Mouse (Mus musculus) naive thymus-derived CD4-positive, alpha-beta T cell, adult 2 months (primary cell): ENCODE results near the gene Vax1.

Source experiments
- DNase-seq: peaks from one replicate; pipeline ENCODE4 v3.0.0-alpha.2; 2011; ENCODE audit warnings: low read depth

Vax1 gene

GRCm38 (mm10) chr19:59169143-59169935 lies 517 bp downstream of the Vax1 start:
- DNase-seq: no peak

GRCm38 (mm10) chr19:59168386-59168905 lies 1.4 kb downstream of the Vax1 start:
- no peak for DNase-seq

GRCm38 (mm10) chr19:59167871-59168270 lies 2.0 kb downstream of the Vax1 start:
- no peak for DNase-seq

GRCm38 (mm10) chr19:59166879-59167278 lies 3.0 kb downstream of the Vax1 start:
- no peak for DNase-seq

GRCm38 (mm10) chr19:59166311-59166761 lies 3.5 kb downstream of the Vax1 start:
- DNase-seq: no peak

GRCm38 (mm10) chr19:59165577-59165976 lies 4.3 kb downstream of the Vax1 start:
- DNase-seq: no peak

- no peak for DNase-seq
Observed at GRCm38 (mm10) chr19:59164896-59165560, 4.8 kb downstream of the Vax1 start.

GRCm38 (mm10) chr19:59164111-59164510 lies 5.7 kb downstream of the Vax1 start:
- DNase-seq: no peak

GRCm38 (mm10) chr19:59156702-59157101 lies 13.2 kb downstream of the Vax1 start:
- no peak for DNase-seq

- DNase-seq: no peak
Observed at GRCm38 (mm10) chr19:59154171-59154570, 15.7 kb downstream of the Vax1 start.

- DNase-seq: no peak
Observed at GRCm38 (mm10) chr19:59145492-59146140, 24.2 kb downstream of the Vax1 start.

GRCm38 (mm10) chr19:59145064-59145463 lies 24.8 kb downstream of the Vax1 start:
- DNase-seq: no peak

- no peak for DNase-seq
Observed at GRCm38 (mm10) chr19:59142206-59142605, 27.6 kb downstream of the Vax1 start.

GRCm38 (mm10) chr19:59135387-59135786 lies 34.5 kb downstream of the Vax1 start:
- no peak for DNase-seq

GRCm38 (mm10) chr19:59134916-59135315 lies 34.9 kb downstream of the Vax1 start:
- no peak for DNase-seq

GRCm38 (mm10) chr19:59133202-59133601 lies 36.7 kb downstream of the Vax1 start:
- DNase-seq: no peak

GRCm38 (mm10) chr19:59129671-59130070 lies 40.2 kb downstream of the Vax1 start:
- no peak for DNase-seq

- no peak for DNase-seq
Observed at GRCm38 (mm10) chr19:59128531-59129204, 41.2 kb downstream of the Vax1 start.

- no peak for DNase-seq
Observed at GRCm38 (mm10) chr19:59127424-59127823, 42.4 kb downstream of the Vax1 start.
